Mouse (Mus musculus) B cell, adult 2 months (primary cell): ENCODE results near the gene Cd47.

Source experiments
- DNase-seq, 2 experiments: peaks; one replicate each; pipeline ENCODE4 v3.0.0; 2022

Cd47 gene

GRCm38 (mm10) chr16:49951925-49952523 lies 151.7 kb downstream of the Cd47 start:
- no peak for DNase-seq

- no peak for DNase-seq
Observed at GRCm38 (mm10) chr16:49953817-49954216, 153.5 kb downstream of the Cd47 start.

DNA sequence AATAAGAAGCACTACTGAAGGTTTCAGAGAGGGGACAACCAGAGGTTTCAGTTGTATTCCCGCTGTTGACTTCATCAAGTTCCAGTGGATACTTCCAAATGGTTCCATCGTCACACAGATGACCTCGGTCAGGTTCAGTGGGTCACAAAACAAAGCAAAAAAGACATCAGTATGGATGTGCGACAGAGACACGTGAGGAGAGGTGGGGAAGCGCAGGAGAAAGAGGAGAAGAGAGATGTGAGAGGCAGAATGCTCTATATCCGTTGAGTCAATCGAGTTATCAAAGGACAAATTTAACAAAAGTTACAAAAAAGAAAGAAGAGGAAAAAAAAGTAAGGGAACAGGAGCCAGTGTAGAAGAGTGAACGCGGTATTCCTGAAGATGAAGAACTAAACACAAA lies 154.6 kb downstream of the Cd47 start:
- DNase-seq, result no peak

DNA sequence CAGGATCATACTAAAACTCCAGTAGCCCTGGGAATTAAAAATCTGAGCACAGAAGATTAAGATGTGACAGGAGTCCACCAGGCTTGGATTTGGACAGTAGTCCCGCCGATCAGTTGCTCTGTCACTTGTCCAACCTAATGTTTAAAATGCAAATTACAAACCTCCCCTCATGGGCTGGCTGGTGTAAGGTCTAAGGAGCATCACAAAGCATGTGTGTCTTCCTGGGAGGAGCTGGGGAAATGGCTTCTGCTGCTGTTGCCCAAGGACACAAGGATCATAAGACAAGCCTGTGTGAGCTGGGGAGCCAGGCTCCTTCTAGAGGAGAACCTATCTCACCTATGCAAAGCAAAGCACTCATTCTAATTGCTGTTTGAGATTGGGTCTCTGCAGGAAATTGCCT lies 155.0 kb downstream of the Cd47 start:
- no peak for DNase-seq

- DNase-seq, result no peak
Observed at GRCm38 (mm10) chr16:49955952-49956351, 155.6 kb downstream of the Cd47 start.

DNA sequence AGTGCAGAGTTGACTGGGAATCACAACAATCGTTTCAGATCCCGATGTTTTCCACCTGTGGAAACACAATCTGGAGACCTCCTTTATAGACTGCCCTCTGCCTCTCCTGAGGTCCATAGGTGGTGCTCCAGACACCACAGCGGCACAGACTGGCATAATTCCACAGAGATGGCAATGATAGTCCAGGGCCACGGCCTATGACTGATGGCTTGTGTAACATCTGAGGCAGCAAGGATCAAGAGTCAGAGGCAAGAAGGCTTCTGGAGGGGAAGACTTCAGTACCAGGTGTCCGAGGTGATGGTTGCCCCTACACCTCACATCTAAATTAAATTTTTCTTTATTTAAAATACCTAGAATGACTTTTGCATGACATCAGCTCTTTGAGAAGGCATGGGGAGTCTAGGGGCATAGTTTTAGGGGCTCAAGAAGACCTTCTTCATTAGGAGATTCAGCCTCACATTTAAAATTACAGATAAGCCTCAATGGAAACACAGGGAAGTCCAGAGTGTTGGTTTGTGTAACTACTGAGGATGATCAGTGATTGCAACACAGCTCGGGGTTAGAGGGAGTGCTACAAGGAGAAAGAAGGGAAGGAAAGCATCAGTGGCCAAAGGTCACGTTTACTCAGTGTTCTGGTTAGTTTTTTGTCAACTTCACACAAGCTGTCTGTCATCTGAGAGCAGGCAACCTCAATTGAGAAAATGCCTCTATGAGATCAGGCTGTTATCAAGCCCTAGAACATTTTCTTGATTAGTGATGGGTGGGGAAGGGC lies 156.4 kb downstream of the Cd47 start:
- no peak for DNase-seq

DNA sequence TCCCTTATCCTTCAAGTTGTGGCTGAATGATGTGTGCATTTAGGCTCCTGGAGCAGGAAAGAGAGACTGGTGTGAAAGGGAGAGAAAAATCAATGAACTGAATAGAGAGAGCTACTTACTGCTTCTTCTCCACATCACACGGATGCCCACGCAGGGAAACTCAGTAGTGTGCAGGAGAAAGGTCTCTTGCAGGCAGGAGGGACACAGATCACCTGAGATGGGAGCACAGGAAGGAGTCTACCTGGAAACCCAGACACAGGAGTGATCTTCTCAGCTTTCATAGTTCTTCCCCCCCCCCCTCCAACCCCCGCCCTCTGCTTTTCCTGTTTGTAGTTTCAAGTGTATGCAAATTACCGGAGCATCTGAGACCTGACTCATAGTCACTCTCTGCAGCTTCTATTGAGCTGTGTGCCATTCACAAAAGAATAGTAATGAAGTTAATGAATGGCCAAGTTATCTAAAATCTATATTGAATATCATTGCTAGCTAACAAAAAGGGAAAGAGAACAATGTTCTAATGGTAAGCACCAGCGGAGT lies 158.6 kb downstream of the Cd47 start:
- no peak for DNase-seq

- peak; percentile 15 to 30 for DNase-seq
Observed at GRCm38 (mm10) chr16:49962305-49962704, 162.0 kb downstream of the Cd47 start.

GRCm38 (mm10) chr16:49964321-49964986 lies 164.1 kb downstream of the Cd47 start:
- DNase-seq, result no peak
